Mouse (Mus musculus) myocyte (in vitro differentiated cells): ENCODE results near the gene Sulf2. TPM values are rescaled to one million over a fixed set of nuclear protein-coding genes. Genes with fewer than 3 reads are reported as not detected.

Experiments used
- H3K27me3 ChIP-seq: one replicate; pipeline ENCODE4 v1.6.1; 2011; ENCODE audit not compliant: control insufficient read depth, insufficient read depth, insufficient read length
- H3K36me3 ChIP-seq: one replicate; pipeline ENCODE4 v1.6.1; 2011; ENCODE audit not compliant: control insufficient read depth, insufficient read depth
- H3K4me2 ChIP-seq: one replicate; pipeline ENCODE4 v1.6.1; 2011; ENCODE audit warnings: low read depth, control low read depth
- H3K4me3 ChIP-seq: one replicate; pipeline ENCODE4 v1.5.1; 2011; ENCODE audit warnings: mild to moderate bottlenecking, control low read depth, moderate library complexity
- H3K79me2 ChIP-seq: one replicate; pipeline ENCODE4 v1.6.1; 2011; ENCODE audit not compliant: control insufficient read depth, insufficient read depth
- H3ac ChIP-seq: one replicate; pipeline ENCODE4 v1.6.1; 2011; ENCODE audit not compliant: control insufficient read depth, insufficient read length
- CEBPB ChIP-seq: IDR thresholded peaks from 2 replicates; pipeline ENCODE4 v1.6.1; 2011; ENCODE audit warnings: mild to moderate bottlenecking, moderate library complexity; ENCODE audit not compliant: poor library complexity, insufficient read depth, severe bottlenecking
- E2F4 ChIP-seq: IDR thresholded peaks from one replicate; pipeline ENCODE4 v1.6.1; 2011; ENCODE audit warnings: mild to moderate bottlenecking, control low read depth, moderate library complexity; ENCODE audit not compliant: insufficient read depth
- MAX ChIP-seq: IDR thresholded peaks from one replicate; pipeline ENCODE4 v1.6.1; 2011; ENCODE audit warnings: low read depth, mild to moderate bottlenecking, control low read depth
- MYOD1 ChIP-seq, 3 experiments: IDR thresholded peaks; one replicate each; pipeline ENCODE4 v1.6.1; 2011; ENCODE audit warnings: control low read depth in 2 of 3, low read depth in 2 of 3, mild to moderate bottlenecking in 2 of 3, moderate library complexity in 1 of 3; ENCODE audit not compliant: insufficient read length in 2 of 3, control insufficient read depth in 1 of 3
- MYOG ChIP-seq, 3 experiments: IDR thresholded peaks; one replicate each; pipeline ENCODE4 v1.6.1; 2011; ENCODE audit warnings: control low read depth in 2 of 3, low read depth in 2 of 3, mild to moderate bottlenecking in 2 of 3; ENCODE audit not compliant: insufficient read length in 2 of 3, control insufficient read depth in 1 of 3, insufficient read depth in 1 of 3
- POLR2A ChIP-seq: IDR thresholded peaks from one replicate; pipeline ENCODE4 v1.6.1; 2011; ENCODE audit warnings: low read depth, mild to moderate bottlenecking, control low read depth, moderate library complexity; ENCODE audit not compliant: insufficient read length
- POLR2AphosphoS2 ChIP-seq: IDR thresholded peaks from one replicate; pipeline ENCODE4 v1.6.1; 2011; ENCODE audit warnings: low read depth, control low read depth; ENCODE audit not compliant: insufficient read length
- REST ChIP-seq: IDR thresholded peaks from one replicate; pipeline ENCODE4 v1.6.1; 2011; ENCODE audit warnings: mild to moderate bottlenecking, control low read depth, moderate library complexity; ENCODE audit not compliant: insufficient read depth, insufficient read length
- SRF ChIP-seq: IDR thresholded peaks from one replicate; pipeline ENCODE4 v1.6.1; 2011; ENCODE audit warnings: low read depth; ENCODE audit not compliant: control insufficient read depth, insufficient read length
- TCF12 ChIP-seq: IDR thresholded peaks from one replicate; pipeline ENCODE4 v1.6.1; 2011; ENCODE audit warnings: mild to moderate bottlenecking, control low read depth; ENCODE audit not compliant: poor library complexity, insufficient read depth, severe bottlenecking
- TCF3 ChIP-seq: IDR thresholded peaks from one replicate; pipeline ENCODE4 v1.6.1; 2011; ENCODE audit warnings: low read depth, control low read depth; ENCODE audit not compliant: insufficient read length
- USF1 ChIP-seq: IDR thresholded peaks from one replicate; pipeline ENCODE4 v1.6.1; 2011; ENCODE audit warnings: low read depth, mild to moderate bottlenecking, control low read depth, moderate library complexity
- polyA plus RNA-seq: library from polyadenylated mRNA; unstranded; fragments of >200 nt; fragmentation: generic; extraction: Trizol; gene quantifications from one replicate; pipeline ENCODE4 v1.2.1, GENCODE M21; 2012; ENCODE audit warnings: missing spikeins

Gene Sulf2
- polyA plus RNA-seq, 1 experiment, result 36.7 TPM

GRCm38 (mm10) chr2:166107911-166108310, 47.6 kb downstream of the Sulf2 start:
- Histone ChIP-seq H3ac (no peak overlapping the region), H3K36me3 (no peaks in the 10 kb centered on the region), H3K4me2 (no peak overlapping the region), H3K4me3 (no peak overlapping the region), H3K27me3 (no peaks in the 10 kb centered on the region), H3K79me2 (no peaks in the 10 kb centered on the region)
- TF ChIP-seq POLR2A, result no peak
- no peak for TF ChIP-seq MAX
- no peak for TF ChIP-seq CEBPB
- TF ChIP-seq TCF12, result no peak
- no peak for TF ChIP-seq SRF
- no peak for TF ChIP-seq E2F4
- TF ChIP-seq MYOG (IDR thresholded peaks at IDR 0.05; ENCODE audit: control insufficient read depth in 1 of 3, insufficient read depth in 1 of 3, insufficient read length in 2 of 3, low read depth in 2 of 3), result no peak
- TF ChIP-seq MYOD1 (IDR thresholded peaks at IDR 0.05; ENCODE audit: control insufficient read depth in 1 of 3, insufficient read length in 2 of 3, low read depth in 2 of 3), result no peak
- TF ChIP-seq REST, result no peak
- no peak for TF ChIP-seq USF1

GRCm38 (mm10) chr2:166106631-166107030, 48.8 kb downstream of the Sulf2 start:
- Histone ChIP-seq H3ac (no peak overlapping the region), H3K4me3 (no peak overlapping the region), H3K27me3 (no peaks in the 10 kb centered on the region), H3K79me2 (no peaks in the 10 kb centered on the region), H3K4me2 (no peak overlapping the region), H3K36me3 (no peaks in the 10 kb centered on the region)
- TF ChIP-seq POLR2A (no peak), REST (no peak), SRF (no peak), MYOD1 (IDR thresholded peaks at IDR 0.05; ENCODE audit: control insufficient read depth in 1 of 3, insufficient read length in 2 of 3, low read depth in 2 of 3) (no peak), E2F4 (no peak), MYOG (IDR thresholded peaks at IDR 0.05; ENCODE audit: control insufficient read depth in 1 of 3, insufficient read depth in 1 of 3, insufficient read length in 2 of 3, low read depth in 2 of 3) (no peak), MAX (no peak), USF1 (no peak), POLR2AphosphoS2 (no peak), TCF12 (no peak), TCF3 (no peak), CEBPB (no peak)

GRCm38 (mm10) chr2:166105911-166106310, 49.6 kb downstream of the Sulf2 start:
- TF ChIP-seq TCF12, result no peak
- no peak for TF ChIP-seq POLR2AphosphoS2
- TF ChIP-seq POLR2A, result no peak
- no peak for TF ChIP-seq E2F4
- TF ChIP-seq SRF, result no peak
- no peak for TF ChIP-seq MYOD1 (IDR thresholded peaks at IDR 0.05; ENCODE audit: control insufficient read depth in 1 of 3, insufficient read length in 2 of 3, low read depth in 2 of 3)
- TF ChIP-seq TCF3, result no peak
- TF ChIP-seq MYOG (IDR thresholded peaks at IDR 0.05; ENCODE audit: control insufficient read depth in 1 of 3, insufficient read depth in 1 of 3, insufficient read length in 2 of 3, low read depth in 2 of 3), result no peak
- no peak for TF ChIP-seq MAX
- no peak for TF ChIP-seq REST
- TF ChIP-seq CEBPB, result no peak
- TF ChIP-seq USF1, result no peak
- H3ac ChIP-seq, result no peak overlapping the region
- no peaks in the 10 kb centered on the region for H3K27me3 ChIP-seq
- H3K4me3 ChIP-seq, result no peak overlapping the region
- no peak overlapping the region for H3K4me2 ChIP-seq
- H3K36me3 ChIP-seq, result no peaks in the 10 kb centered on the region
- no peaks in the 10 kb centered on the region for H3K79me2 ChIP-seq

- Histone ChIP-seq H3K79me2 (no peaks in the 10 kb centered on the region), H3K4me3 (no peak overlapping the region), H3K27me3 (no peaks in the 10 kb centered on the region), H3ac (no peak overlapping the region), H3K36me3 (no peaks in the 10 kb centered on the region), H3K4me2 (no peak overlapping the region)
- TF ChIP-seq POLR2AphosphoS2 (no peak), REST (no peak), MYOG (IDR thresholded peaks at IDR 0.05; ENCODE audit: control insufficient read depth in 1 of 3, insufficient read depth in 1 of 3, insufficient read length in 2 of 3, low read depth in 2 of 3) (peak in 1 of 3 experiments; percentile 10), SRF (no peak), MYOD1 (IDR thresholded peaks at IDR 0.05; ENCODE audit: control insufficient read depth in 1 of 3, insufficient read length in 2 of 3, low read depth in 2 of 3) (peak in 1 of 3 experiments; percentile 21), USF1 (no peak)
These were observed 52.6 kb downstream of the Sulf2 start for GRCm38 (mm10) chr2:166102893-166103292.

GRCm38 (mm10) chr2:166100309-166101262, 54.9 kb downstream of the Sulf2 start:
- Histone ChIP-seq H3K4me2 (no peak overlapping the region), H3K36me3 (no peaks in the 10 kb centered on the region), H3K27me3 (no peaks in the 10 kb centered on the region), H3K4me3 (no peak overlapping the region), H3ac (no peak overlapping the region), H3K79me2 (no peaks in the 10 kb centered on the region)
- TF ChIP-seq POLR2AphosphoS2 (no peak), MYOG (IDR thresholded peaks at IDR 0.05; ENCODE audit: control insufficient read depth in 1 of 3, insufficient read depth in 1 of 3, insufficient read length in 2 of 3, low read depth in 2 of 3) (no peak), MYOD1 (IDR thresholded peaks at IDR 0.05; ENCODE audit: control insufficient read depth in 1 of 3, insufficient read length in 2 of 3, low read depth in 2 of 3) (no peak), TCF3 (no peak), TCF12 (no peak), POLR2A (no peak), REST (no peak), SRF (no peak), MAX (no peak), USF1 (no peak), CEBPB (no peak), E2F4 (no peak)
